Mouse (Mus musculus) cerebellum, adult 8-10 months (tissue): ENCODE results near the gene Atxn7.
"Not testable (repeated sequence)": the region's sequence is repeated elsewhere in the genome, so short reads cannot be mapped to it uniquely, and the experiment has no call there.

Experiments used
- DNase-seq: peaks from one replicate; pipeline ENCODE4 v3.0.0; 2022

The Atxn7 gene

GRCm38 (mm10) chr14:13961401-13962112 lies at the start of gene Atxn7, which contains the start of gene Thoc7:
Gene Atxn7 (plus strand): TSS chr14:13961440.
Gene Thoc7 (minus strand): TSS chr14:13961852.
- DNase-seq = peak; percentile 57

GRCm38 (mm10) chr14:13914387-13915082 lies 46.7 kb upstream of the Atxn7 start, which contains the start of gene Gm281:
Gene Gm281 (minus strand): TSS chr14:13914478.
- DNase-seq = no peak

GRCm38 (mm10) chr14:13915207-13915606 lies 46.0 kb upstream of the Atxn7 start:
- no peak for DNase-seq

GRCm38 (mm10) chr14:13917208-13917607 lies 44.0 kb upstream of the Atxn7 start:
- no peak for DNase-seq

- DNase-seq = peak; percentile 52
These were observed 43.6 kb upstream of the Atxn7 start for GRCm38 (mm10) chr14:13917630-13918029.

GRCm38 (mm10) chr14:13933290-13934051 lies 27.8 kb upstream of the Atxn7 start:
- no peak for DNase-seq

GRCm38 (mm10) chr14:13934052-13934371 lies 27.2 kb upstream of the Atxn7 start:
- no peak for DNase-seq

GRCm38 (mm10) chr14:13944686-13945085 lies 16.6 kb upstream of the Atxn7 start:
- no peak for DNase-seq

- DNase-seq = no peak
These were observed 12.9 kb upstream of the Atxn7 start for GRCm38 (mm10) chr14:13948345-13948744.

- DNase-seq = no peak
These were observed 10.8 kb upstream of the Atxn7 start for GRCm38 (mm10) chr14:13950401-13950800.

GRCm38 (mm10) chr14:13952151-13952550 lies 9.1 kb upstream of the Atxn7 start:
- DNase-seq = not testable (repeated sequence)

GRCm38 (mm10) chr14:13960079-13960478 lies 1.2 kb upstream of the Atxn7 start:
- peak; percentile 21 for DNase-seq

GRCm38 (mm10) chr14:13960482-13961325 lies 536 bp upstream of the Atxn7 start:
- DNase-seq = peak; percentile 57

GRCm38 (mm10) chr14:13962476-13962875 lies 1.2 kb downstream of the Atxn7 start:
- DNase-seq = no peak

- no peak for DNase-seq
These were observed 2.3 kb downstream of the Atxn7 start for GRCm38 (mm10) chr14:13963527-13963926.

- no peak for DNase-seq
These were observed 6.4 kb downstream of the Atxn7 start for GRCm38 (mm10) chr14:13967607-13968006.

- no peak for DNase-seq
These were observed 7.2 kb downstream of the Atxn7 start for GRCm38 (mm10) chr14:13968476-13968875.

- DNase-seq = no peak
These were observed 9.3 kb downstream of the Atxn7 start for GRCm38 (mm10) chr14:13970513-13970912.

- DNase-seq = no peak
These were observed 10.5 kb downstream of the Atxn7 start for GRCm38 (mm10) chr14:13971644-13972234.

- no peak for DNase-seq
These were observed 16.3 kb downstream of the Atxn7 start for GRCm38 (mm10) chr14:13977498-13977897.

- DNase-seq = peak; percentile 20
These were observed 20.0 kb downstream of the Atxn7 start for GRCm38 (mm10) chr14:13981286-13981685.

GRCm38 (mm10) chr14:13982174-13982573 lies 20.9 kb downstream of the Atxn7 start:
- DNase-seq = no peak
